Mouse (Mus musculus): Measurements from ENCODE around the gene Gm45233. TPM values are rescaled to one million over a fixed set of nuclear protein-coding genes. Genes with fewer than 3 reads are reported as not detected.

Gene Gm45233
- polyA plus RNA-seq, 2 experiments = 0.63 to 1.0 TPM

DNA sequence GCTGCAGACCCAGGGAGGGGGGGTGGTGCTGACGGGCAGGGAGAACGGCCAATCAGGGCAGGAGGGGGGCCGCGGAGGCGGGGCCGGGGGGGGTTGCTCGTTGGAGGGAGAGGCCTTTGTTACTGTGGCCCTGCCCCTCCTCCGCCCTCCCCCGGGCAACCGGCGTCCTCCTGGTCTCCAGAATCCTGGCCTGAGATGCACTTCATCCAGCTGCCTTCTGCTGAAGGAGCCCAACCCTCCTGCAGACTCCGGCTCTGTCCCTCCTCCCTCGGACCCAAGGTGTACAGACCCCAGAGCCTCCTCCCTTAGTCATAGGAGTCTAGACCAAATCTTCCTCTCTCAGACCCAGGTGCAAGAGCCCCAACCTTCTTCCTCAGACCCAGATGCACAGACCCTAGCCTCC lies 46.3 kb downstream of the Gm45233 start:
- Histone ChIP-seq H3K4me1 (ENCODE audit: control insufficient read depth, insufficient read depth, low read length) (no peaks in the 10 kb centered on the region), H3K36me3 (ENCODE audit: control insufficient read depth, insufficient read depth, low read length) (no peaks in the 10 kb centered on the region), H3K27ac (replicated peaks; ENCODE audit: low read depth, low read length) (no peak overlapping the region), H3K4me3 (replicated peaks; ENCODE audit: low read length) (peak overlapping the region; percentile 54), H3K9ac (ENCODE audit: low read depth, low read length, severe bottlenecking) (peak overlapping the region; percentile 77), H3K27me3 (ENCODE audit: control insufficient read depth, insufficient read depth, low read length) (no peaks in the 10 kb centered on the region), H3K4me2 (replicated peaks; ENCODE audit: low read depth, low read length, severe bottlenecking) (peak overlapping the region; percentile 82), H3K9me3 (ENCODE audit: control insufficient read depth, low read length) (no peaks in the 10 kb centered on the region)
- ATAC-seq (ENCODE audit: low FRiP score, low read depth) = peak; percentile 93
- no peak for TF ChIP-seq POLR2A (IDR thresholded peaks at IDR 0.05; ENCODE audit: borderline replicate concordance, extremely low read depth, insufficient read depth, insufficient read length)
- peak; percentile 55 for DNase-seq (ENCODE audit: low spot score)
- whole genome bisulfite sequencing = 0% methylated on average over 5 of the region's 13 CpGs

DNA sequence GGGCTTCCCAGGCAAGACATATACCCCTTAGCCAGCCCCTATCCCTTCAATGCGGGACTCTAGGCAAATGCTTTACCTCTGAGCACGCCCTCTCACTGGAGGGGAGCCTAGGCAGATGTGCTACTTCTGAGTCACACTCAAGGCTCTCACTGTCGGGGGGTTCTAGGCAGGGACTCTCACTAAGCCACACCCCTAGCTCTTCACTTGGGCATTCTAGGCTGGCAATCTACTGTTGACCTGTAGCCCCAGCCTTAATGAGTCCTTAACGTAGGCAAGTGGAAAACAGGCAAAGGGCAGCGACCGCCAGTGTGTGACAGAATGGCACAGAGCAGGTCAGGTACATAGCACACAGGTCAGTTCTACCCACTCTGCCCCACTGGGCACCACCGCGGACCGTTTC lies 46.9 kb downstream of the Gm45233 start:
- no peak for TF ChIP-seq POLR2A (IDR thresholded peaks at IDR 0.05; ENCODE audit: borderline replicate concordance, extremely low read depth, insufficient read depth, insufficient read length)
- H3K9ac ChIP-seq (ENCODE audit: low read depth, low read length, severe bottlenecking) = no peak overlapping the region
- no peak overlapping the region; the same call in 1 of the 2 replicates for H3K4me3 ChIP-seq (replicated peaks; ENCODE audit: low read length)
- H3K9me3 ChIP-seq (ENCODE audit: control insufficient read depth, low read length) = no peaks in the 10 kb centered on the region
- H3K27ac ChIP-seq (replicated peaks; ENCODE audit: low read depth, low read length) = no peak overlapping the region
- ATAC-seq (ENCODE audit: low FRiP score, low read depth) (no peak), DNase-seq (ENCODE audit: low spot score) (no peak)
- no peaks in the 10 kb centered on the region for H3K4me1 ChIP-seq (ENCODE audit: control insufficient read depth, insufficient read depth, low read length)
- H3K27me3 ChIP-seq (ENCODE audit: control insufficient read depth, insufficient read depth, low read length) = no peaks in the 10 kb centered on the region
- H3K4me2 ChIP-seq (replicated peaks; ENCODE audit: low read depth, low read length, severe bottlenecking) = no peak overlapping the region
- H3K36me3 ChIP-seq (ENCODE audit: control insufficient read depth, insufficient read depth, low read length) = no peaks in the 10 kb centered on the region
- WGBS = 65% methylated on average over 9 of the region's 9 CpGs

DNA sequence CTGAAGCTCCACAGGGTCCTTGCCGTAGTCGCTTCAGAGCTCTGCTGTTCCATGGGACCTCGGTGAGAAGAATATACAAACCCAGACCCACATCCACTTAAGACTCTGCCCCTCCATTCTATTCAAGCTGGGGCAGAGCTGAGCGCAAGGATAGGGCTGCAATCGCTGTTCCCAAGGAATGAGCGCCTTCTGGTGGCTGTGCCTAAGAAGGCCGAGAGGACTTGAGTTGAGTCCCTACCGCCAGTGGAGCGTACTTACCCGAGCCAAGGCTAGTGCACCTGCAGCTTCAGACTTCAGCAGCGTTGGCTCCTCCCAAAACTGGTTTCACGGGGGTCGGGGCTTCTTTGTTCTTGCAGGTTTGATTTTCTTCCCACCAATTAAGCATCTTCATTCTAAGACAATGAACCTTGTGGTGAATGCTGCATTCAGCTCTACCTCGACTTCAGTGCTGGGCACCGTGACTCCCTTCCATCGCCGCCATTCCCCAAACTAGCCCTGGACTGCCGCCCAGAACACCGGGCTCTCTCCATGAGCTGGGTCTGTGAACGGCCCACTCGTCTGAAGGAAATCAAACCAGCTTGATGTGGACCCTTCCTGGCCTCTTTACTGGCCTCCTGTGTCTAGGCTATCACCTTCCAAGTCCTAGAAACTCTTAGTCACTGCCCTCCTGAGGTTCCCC lies 51.6 kb downstream of the Gm45233 start:
- no peak for ATAC-seq (ENCODE audit: low FRiP score, low read depth)
- no peak overlapping the region for H3K27ac ChIP-seq (replicated peaks; ENCODE audit: low read depth, low read length)
- no peaks in the 10 kb centered on the region for H3K27me3 ChIP-seq (ENCODE audit: control insufficient read depth, insufficient read depth, low read length)
- H3K4me1 ChIP-seq (ENCODE audit: control insufficient read depth, insufficient read depth, low read length) = no peaks in the 10 kb centered on the region
- no peaks in the 10 kb centered on the region for H3K9me3 ChIP-seq (ENCODE audit: control insufficient read depth, low read length)
- peak; percentile 33 for DNase-seq (ENCODE audit: low spot score)
- no peak overlapping the region for H3K9ac ChIP-seq (ENCODE audit: low read depth, low read length, severe bottlenecking)
- H3K36me3 ChIP-seq (ENCODE audit: control insufficient read depth, insufficient read depth, low read length) = no peaks in the 10 kb centered on the region
- no peak for TF ChIP-seq POLR2A (IDR thresholded peaks at IDR 0.05; ENCODE audit: borderline replicate concordance, extremely low read depth, insufficient read depth, insufficient read length)
- H3K4me3 ChIP-seq (replicated peaks; ENCODE audit: low read length) = no peak overlapping the region
- 14% methylated on average over 21 of the region's 21 CpGs for WGBS
- H3K4me2 ChIP-seq (replicated peaks; ENCODE audit: low read depth, low read length, severe bottlenecking) = no peak overlapping the region

DNA sequence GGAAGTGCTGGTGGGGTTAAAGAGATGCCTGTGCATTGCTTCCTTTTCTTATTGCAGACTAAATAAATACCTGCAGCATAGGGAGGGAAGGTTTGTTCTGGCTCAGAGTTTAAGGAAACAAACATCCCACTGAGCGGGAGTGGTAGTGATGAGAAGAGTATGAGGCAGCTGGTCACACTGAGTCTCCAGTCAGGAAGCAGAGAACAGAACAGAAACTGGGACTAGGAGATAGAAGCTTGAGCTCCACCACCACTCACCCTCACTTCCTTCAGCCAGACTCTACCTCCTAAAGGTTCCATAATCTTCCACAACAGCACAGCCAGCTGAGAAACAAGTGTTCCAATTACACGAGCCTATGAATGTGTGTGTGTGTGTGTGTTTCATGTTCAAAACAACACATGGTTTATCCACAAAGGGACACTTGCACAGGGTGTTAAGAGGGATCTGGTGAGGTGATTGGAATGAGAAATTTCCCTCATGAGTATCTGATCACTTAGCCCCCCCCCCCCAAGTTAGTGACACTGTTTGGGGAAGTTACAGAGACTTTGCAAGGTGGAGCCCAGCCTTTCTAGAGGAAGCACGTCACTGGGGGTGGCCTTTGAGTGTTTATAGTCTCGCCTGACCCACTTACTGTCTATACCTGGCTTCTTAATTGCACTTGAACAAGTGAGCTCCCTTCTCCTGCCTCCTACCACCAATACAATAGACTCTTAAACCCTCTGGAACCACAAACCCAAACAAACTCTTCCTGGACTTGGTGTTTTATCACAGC lies 68.0 kb downstream of the Gm45233 start:
- no peak for TF ChIP-seq POLR2A (IDR thresholded peaks at IDR 0.05; ENCODE audit: borderline replicate concordance, extremely low read depth, insufficient read depth, insufficient read length)
- Histone ChIP-seq H3K9me3 (ENCODE audit: control insufficient read depth, low read length) (no peaks in the 10 kb centered on the region), H3K4me2 (replicated peaks; ENCODE audit: low read depth, low read length, severe bottlenecking) (no peak overlapping the region), H3K27me3 (ENCODE audit: control insufficient read depth, insufficient read depth, low read length) (no peaks in the 10 kb centered on the region), H3K4me1 (ENCODE audit: control insufficient read depth, insufficient read depth, low read length) (no peaks in the 10 kb centered on the region), H3K36me3 (ENCODE audit: control insufficient read depth, insufficient read depth, low read length) (no peaks in the 10 kb centered on the region), H3K27ac (replicated peaks; ENCODE audit: low read depth, low read length) (no peak overlapping the region), H3K4me3 (replicated peaks; ENCODE audit: low read length) (no peak overlapping the region), H3K9ac (ENCODE audit: low read depth, low read length, severe bottlenecking) (no peak overlapping the region)
- 42% methylated on average over 4 of the region's 4 CpGs for WGBS
- DNase-seq (ENCODE audit: low spot score) = no peak
- ATAC-seq (ENCODE audit: low FRiP score, low read depth) = no peak

DNA sequence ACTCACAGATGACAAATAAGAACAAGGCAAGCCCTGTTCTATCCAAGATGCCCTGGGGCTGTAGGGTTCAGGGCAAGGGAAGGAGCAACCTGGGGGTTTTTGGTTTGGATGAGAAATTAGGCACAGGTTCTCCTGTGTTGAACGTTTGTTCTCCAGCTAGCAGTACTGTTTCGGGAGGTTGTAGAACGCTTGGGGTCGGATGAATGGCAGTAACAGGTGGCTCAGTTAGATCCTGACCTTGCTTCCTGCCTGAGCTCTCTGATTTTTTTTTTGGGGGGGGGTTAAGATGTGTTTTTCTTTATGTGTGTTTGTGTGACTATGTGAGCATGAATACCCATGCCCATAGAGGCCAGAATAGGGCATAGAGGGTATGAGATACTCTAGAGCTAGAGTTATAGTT lies 68.6 kb downstream of the Gm45233 start:
- H3K36me3 ChIP-seq (ENCODE audit: control insufficient read depth, insufficient read depth, low read length) = no peaks in the 10 kb centered on the region
- H3K27me3 ChIP-seq (ENCODE audit: control insufficient read depth, insufficient read depth, low read length) = no peaks in the 10 kb centered on the region
- DNase-seq (ENCODE audit: low spot score) (no peak), ATAC-seq (ENCODE audit: low FRiP score, low read depth) (no peak)
- 72% methylated on average over 4 of the region's 4 CpGs for WGBS
- H3K27ac ChIP-seq (replicated peaks; ENCODE audit: low read depth, low read length) = no peak overlapping the region
- H3K4me1 ChIP-seq (ENCODE audit: control insufficient read depth, insufficient read depth, low read length) = no peaks in the 10 kb centered on the region
- no peak overlapping the region for H3K9ac ChIP-seq (ENCODE audit: low read depth, low read length, severe bottlenecking)
- no peak overlapping the region for H3K4me2 ChIP-seq (replicated peaks; ENCODE audit: low read depth, low read length, severe bottlenecking)
- TF ChIP-seq POLR2A (IDR thresholded peaks at IDR 0.05; ENCODE audit: borderline replicate concordance, extremely low read depth, insufficient read depth, insufficient read length) = no peak
- H3K9me3 ChIP-seq (ENCODE audit: control insufficient read depth, low read length) = no peaks in the 10 kb centered on the region
- H3K4me3 ChIP-seq (replicated peaks; ENCODE audit: low read length) = no peak overlapping the region

Small RNAs within 50 kb of the gene (microRNA-seq; reads per million reads assigned to microRNA genes)
- not detected for gene Mir7051

Other genes starting within 250 kb of the Gm45233 start
- 10.7 and 14.1 TPM in 2 replicates for gene Zfp715, start 130.8 kb upstream of the Gm45233 start, polyA plus RNA-seq (2012; rRNA removed)
- 16.2 and 17.9 TPM in 2 replicates for gene Zfp715, start 130.8 kb upstream of the Gm45233 start, polyA plus RNA-seq (2014; fragmentation: Nextera tagmentation; extraction: Ambion mirVana)
- gene Siglecf, start 92.8 kb upstream of the Gm45233 start, polyA plus RNA-seq (2012; rRNA removed) = 0.19 and 0.28 TPM in 2 replicates
- 0.18 and 0.28 TPM in 2 replicates for gene Siglecf, start 92.8 kb upstream of the Gm45233 start, polyA plus RNA-seq (2014; fragmentation: Nextera tagmentation; extraction: Ambion mirVana)
- gene Siglecg, start 35.9 kb upstream of the Gm45233 start, polyA plus RNA-seq (2012; rRNA removed) = 0.13 and 0.29 TPM in 2 replicates
- gene Siglecg, start 35.9 kb upstream of the Gm45233 start, polyA plus RNA-seq (2014; fragmentation: Nextera tagmentation; extraction: Ambion mirVana) = 0.07 and 0.33 TPM in 2 replicates
- gene Lim2, start 16.5 kb upstream of the Gm45233 start, polyA plus RNA-seq (2012; rRNA removed) = not detected in 2 replicates
- gene Lim2, start 16.5 kb upstream of the Gm45233 start, polyA plus RNA-seq (2014; fragmentation: Nextera tagmentation; extraction: Ambion mirVana) = not detected in 2 replicates
- gene Nkg7, start 7.1 kb upstream of the Gm45233 start, polyA plus RNA-seq (2012; rRNA removed) = 0.68 and 0.88 TPM in 2 replicates
- 1.7 and 2.3 TPM in 2 replicates for gene Nkg7, start 7.1 kb upstream of the Gm45233 start, polyA plus RNA-seq (2014; fragmentation: Nextera tagmentation; extraction: Ambion mirVana)
- gene Cldnd2, start 3.3 kb upstream of the Gm45233 start, polyA plus RNA-seq (2012; rRNA removed) = not detected in 2 replicates
- gene Cldnd2, start 3.3 kb upstream of the Gm45233 start, polyA plus RNA-seq (2014; fragmentation: Nextera tagmentation; extraction: Ambion mirVana) = not detected in 2 replicates
- gene Etfb, start within 50 bp of the Gm45233 start, polyA plus RNA-seq (2012; rRNA removed) = 93.3 and 153 TPM in 2 replicates
- 280 and 301 TPM in 2 replicates for gene Etfb, start within 50 bp of the Gm45233 start, polyA plus RNA-seq (2014; fragmentation: Nextera tagmentation; extraction: Ambion mirVana)
- 6.6 and 8.4 TPM in 2 replicates for gene Vsig10l, start 19.0 kb downstream of the Gm45233 start, polyA plus RNA-seq (2012; rRNA removed)
- 4.0 and 5.0 TPM in 2 replicates for gene Vsig10l, start 19.0 kb downstream of the Gm45233 start, polyA plus RNA-seq (2014; fragmentation: Nextera tagmentation; extraction: Ambion mirVana)
- gene Iglon5, start 45.9 kb downstream of the Gm45233 start, polyA plus RNA-seq (2012; rRNA removed) = 25.1 and 34.7 TPM in 2 replicates
- 1.1 and 1.2 TPM in 2 replicates for gene Iglon5, start 45.9 kb downstream of the Gm45233 start, polyA plus RNA-seq (2014; fragmentation: Nextera tagmentation; extraction: Ambion mirVana)
- not detected in 2 replicates for gene 4931406B18Rik, start 61.8 kb downstream of the Gm45233 start, polyA plus RNA-seq (2012; rRNA removed)
- gene 4931406B18Rik, start 61.8 kb downstream of the Gm45233 start, polyA plus RNA-seq (2014; fragmentation: Nextera tagmentation; extraction: Ambion mirVana) = not detected in 2 replicates
- gene Cd33, start 100.3 kb downstream of the Gm45233 start, polyA plus RNA-seq (2012; rRNA removed) = 2.4 and 3.0 TPM in 2 replicates
- 2.9 and 3.1 TPM in 2 replicates for gene Cd33, start 100.3 kb downstream of the Gm45233 start, polyA plus RNA-seq (2014; fragmentation: Nextera tagmentation; extraction: Ambion mirVana)
- gene Zfp658, start 118.1 kb downstream of the Gm45233 start, polyA plus RNA-seq (2012; rRNA removed) = 4.9 and 5.7 TPM in 2 replicates
- 3.6 and 3.8 TPM in 2 replicates for gene Zfp658, start 118.1 kb downstream of the Gm45233 start, polyA plus RNA-seq (2014; fragmentation: Nextera tagmentation; extraction: Ambion mirVana)
- gene Zfp719, start 135.5 kb downstream of the Gm45233 start, polyA plus RNA-seq (2012; rRNA removed) = 5.8 and 6.7 TPM in 2 replicates
- gene Zfp719, start 135.5 kb downstream of the Gm45233 start, polyA plus RNA-seq (2014; fragmentation: Nextera tagmentation; extraction: Ambion mirVana) = 13.1 and 16.0 TPM in 2 replicates
- gene Zfp819, start 163.0 kb downstream of the Gm45233 start, polyA plus RNA-seq (2012; rRNA removed) = 0.04 and 0.11 TPM in 2 replicates
- 0.19 TPM in 1 of 2 replicates, not detected in the other for gene Zfp819, start 163.0 kb downstream of the Gm45233 start, polyA plus RNA-seq (2014; fragmentation: Nextera tagmentation; extraction: Ambion mirVana)
- not detected in 2 replicates for gene Ceacam18, start 190.6 kb downstream of the Gm45233 start, polyA plus RNA-seq (2012; rRNA removed)
- not detected in 2 replicates for gene Ceacam18, start 190.6 kb downstream of the Gm45233 start, polyA plus RNA-seq (2014; fragmentation: Nextera tagmentation; extraction: Ambion mirVana)
- gene Siglece, start 216.0 kb downstream of the Gm45233 start, polyA plus RNA-seq (2012; rRNA removed) = 0.65 and 1.1 TPM in 2 replicates
- 0.55 and 1.1 TPM in 2 replicates for gene Siglece, start 216.0 kb downstream of the Gm45233 start, polyA plus RNA-seq (2014; fragmentation: Nextera tagmentation; extraction: Ambion mirVana)
- gene Ctu1, start 227.9 kb downstream of the Gm45233 start, polyA plus RNA-seq (2012; rRNA removed) = 13.4 and 15.8 TPM in 2 replicates
- gene Ctu1, start 227.9 kb downstream of the Gm45233 start, polyA plus RNA-seq (2014; fragmentation: Nextera tagmentation; extraction: Ambion mirVana) = 11.2 and 12.0 TPM in 2 replicates
- gene Klk14, start 246.3 kb downstream of the Gm45233 start, polyA plus RNA-seq (2012; rRNA removed) = 0.14 and 0.20 TPM in 2 replicates
- gene Klk14, start 246.3 kb downstream of the Gm45233 start, polyA plus RNA-seq (2014; fragmentation: Nextera tagmentation; extraction: Ambion mirVana) = not detected in 2 replicates

Measured in limb, embryonic 14.5 days (tissue).